Mouse (Mus musculus) small intestine, adult 2 months (tissue): Measurements from ENCODE around the gene Rapgef3. TPM values are rescaled to one million over a fixed set of nuclear protein-coding genes. Genes with fewer than 3 reads are reported as not detected.

Experiments
- H3K27ac ChIP-seq: fragments of 200-500 bp; 2 replicates; pipeline ENCODE4 v1.5.1; 2012; ENCODE audit warnings: low read depth, low read length, control low read depth, inconsistent platforms; ENCODE audit not compliant: insufficient read depth
- H3K27me3 ChIP-seq: fragments of 200-500 bp; 2 replicates; pipeline ENCODE4 v1.6.1; 2012; ENCODE audit warnings: mild to moderate bottlenecking, moderate library complexity, low read length, inconsistent platforms; ENCODE audit not compliant: control insufficient read depth, insufficient read depth
- H3K36me3 ChIP-seq: fragments of 200-500 bp; 2 replicates; pipeline ENCODE4 v1.6.1; 2012; ENCODE audit warnings: mild to moderate bottlenecking, low read length, control low read depth, inconsistent platforms; ENCODE audit not compliant: control insufficient read depth, insufficient read depth
- H3K4me1 ChIP-seq: fragments of 200-500 bp; 2 replicates; pipeline ENCODE4 v1.6.1; 2012; ENCODE audit warnings: low read length, inconsistent platforms, mixed read lengths; ENCODE audit not compliant: control insufficient read depth, insufficient read depth, insufficient read length
- H3K4me3 ChIP-seq: fragments of 200-500 bp; 2 replicates; pipeline ENCODE4 v1.5.1; 2012; ENCODE audit warnings: low read depth, mild to moderate bottlenecking, control low read depth, inconsistent platforms, low read length, moderate library complexity
- CTCF ChIP-seq: fragments of 200-500 bp; IDR thresholded peaks from 2 replicates; pipeline ENCODE4 v1.5.1; 2012; ENCODE audit warnings: low read depth, mild to moderate bottlenecking, control low read depth, inconsistent platforms, low read length, moderate library complexity, mixed read lengths; ENCODE audit not compliant: insufficient replicate concordance, insufficient read length; ENCODE audit errors: extremely low read depth
- POLR2A ChIP-seq: fragments of 200-500 bp; IDR thresholded peaks from 2 replicates; pipeline ENCODE4 v1.6.1; 2012; ENCODE audit warnings: low read depth, mild to moderate bottlenecking, control low read depth, inconsistent platforms, low read length, moderate library complexity
- WGBS: fragments of 180-500 bp; shearing (Covaris S2); methylation state at CpG from one replicate; pipeline ENCODE4 v1.1.7; 2018; 5-methylcytosine and 5-hydroxymethylcytosine counted together
- polyA plus RNA-seq: library from polyadenylated mRNA; depleted of rRNA; stranded (reverse); fragments of >200 nt; gene quantifications from 2 replicates; pipeline ENCODE4 v1.2.3, GENCODE M21; 2012

Rapgef3 gene
- polyA plus RNA-seq, 1 experiment: 17.1 TPM

DNA sequence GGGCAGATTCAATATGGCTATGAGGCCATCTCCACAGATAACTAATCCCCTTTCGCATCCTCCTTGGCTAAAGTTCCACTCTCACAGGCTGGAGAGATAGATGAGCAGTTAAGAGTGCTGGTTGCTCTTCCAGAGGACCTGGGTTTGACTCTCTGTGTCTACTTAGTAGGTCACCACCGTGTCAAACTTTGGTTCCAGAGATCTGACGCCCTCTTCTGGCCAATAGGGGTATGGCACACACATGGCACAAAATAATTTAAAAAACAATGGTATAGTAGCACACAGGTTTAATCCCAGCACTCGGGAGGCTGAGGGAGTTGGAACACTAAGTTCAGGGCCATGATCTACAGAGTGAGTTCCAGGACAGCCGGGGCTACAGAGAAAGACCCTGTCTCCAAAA lies 26.5 kb upstream of the Rapgef3 start:
- Histone ChIP-seq H3K36me3 (peaks cover 16% of the 10 kb centered on the region; the same call in 1 of the 2 replicates), H3K27ac (no peak overlapping the region), H3K4me1 (peaks cover 3% of the 10 kb centered on the region), H3K27me3 (no peaks in the 10 kb centered on the region), H3K4me3 (no peak overlapping the region)
- 77% methylated on average over 5 of the region's 5 CpGs for WGBS
- TF ChIP-seq CTCF (peak; percentile 22; the same call in 1 of the 2 replicates), POLR2A (no peak)

DNA sequence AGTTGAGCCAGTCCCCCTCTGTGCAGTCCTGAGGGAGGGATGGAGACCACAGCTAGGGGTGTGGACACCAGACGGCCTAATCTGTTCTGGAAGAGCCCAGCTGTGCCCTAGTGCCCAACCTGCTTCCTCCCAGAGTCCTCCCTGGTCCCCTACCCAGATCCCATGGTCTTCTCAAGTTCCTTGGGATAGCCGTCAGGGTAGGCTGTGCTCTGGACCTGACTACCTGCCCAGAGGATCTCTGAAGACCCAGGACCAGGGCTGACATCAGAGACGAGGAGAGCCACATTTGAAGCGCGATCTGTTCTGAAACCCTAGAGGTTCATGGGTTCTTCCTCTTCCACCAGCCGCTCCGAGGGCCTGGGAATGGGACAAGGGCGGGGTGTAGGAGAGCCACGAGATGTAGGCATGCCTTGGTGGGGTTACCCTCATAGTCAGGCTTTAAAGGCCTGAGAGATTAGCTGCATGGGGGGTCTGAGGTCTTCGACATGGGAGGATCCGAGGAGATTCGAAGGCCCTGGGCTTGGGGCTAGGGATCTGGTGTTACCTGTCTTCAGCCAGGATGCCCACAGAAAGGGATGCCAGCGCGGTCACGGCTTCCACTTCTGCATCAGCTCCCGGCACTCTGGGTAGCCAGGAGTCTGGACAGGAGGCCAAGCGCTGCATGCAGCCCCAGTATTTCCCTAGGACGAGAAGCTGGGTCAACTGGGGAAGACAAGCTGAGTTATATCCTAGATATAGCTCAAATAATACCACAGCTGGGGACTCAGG lies 25.8 kb upstream of the Rapgef3 start:
- Histone ChIP-seq H3K36me3 (peaks cover 16% of the 10 kb centered on the region; the same call in 1 of the 2 replicates), H3K27ac (no peak overlapping the region), H3K4me1 (peaks cover 6% of the 10 kb centered on the region), H3K27me3 (no peaks in the 10 kb centered on the region), H3K4me3 (no peak overlapping the region)
- TF ChIP-seq POLR2A (no peak), CTCF (no peak)
- 90% methylated on average over 18 of the region's 18 CpGs for WGBS

DNA sequence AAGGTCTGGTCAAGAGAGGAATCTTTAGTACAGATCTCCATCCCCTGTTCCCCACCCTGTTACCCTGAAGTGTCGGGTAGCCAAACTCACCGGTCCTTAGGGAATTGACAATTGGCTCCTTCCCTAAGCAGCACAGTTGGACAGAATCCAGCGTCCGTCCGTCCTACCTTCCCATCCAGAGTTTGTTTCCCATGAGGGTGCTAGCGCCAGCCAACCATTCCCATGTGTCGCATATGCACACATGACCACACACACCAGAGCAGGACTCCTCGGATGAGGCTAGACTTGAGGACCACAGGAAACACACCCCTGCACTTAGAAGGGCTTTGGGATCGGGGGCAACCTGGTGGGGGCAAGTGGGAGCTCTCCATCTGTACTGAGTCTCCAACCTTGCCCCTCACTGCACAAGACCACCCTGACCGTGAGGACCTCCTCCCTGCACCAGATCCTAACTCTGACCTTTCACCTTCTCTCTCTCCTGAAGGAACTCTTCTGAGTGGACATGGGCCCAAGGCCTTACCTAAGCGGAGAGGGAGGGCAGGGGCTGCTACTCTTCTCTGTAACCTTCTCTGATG lies 23.4 kb upstream of the Rapgef3 start:
- no peaks in the 10 kb centered on the region for H3K27me3 ChIP-seq
- H3K4me3 ChIP-seq: no peak overlapping the region
- TF ChIP-seq CTCF (no peak), POLR2A (no peak)
- 0 out of 2 replicates have a peak, but pooled peaks cover 1% of the 10 kb centered on the region for H3K36me3 ChIP-seq
- no peak overlapping the region for H3K27ac ChIP-seq
- peaks cover 11% of the 10 kb centered on the region for H3K4me1 ChIP-seq
- 82% methylated on average over 11 of the region's 11 CpGs for WGBS

DNA sequence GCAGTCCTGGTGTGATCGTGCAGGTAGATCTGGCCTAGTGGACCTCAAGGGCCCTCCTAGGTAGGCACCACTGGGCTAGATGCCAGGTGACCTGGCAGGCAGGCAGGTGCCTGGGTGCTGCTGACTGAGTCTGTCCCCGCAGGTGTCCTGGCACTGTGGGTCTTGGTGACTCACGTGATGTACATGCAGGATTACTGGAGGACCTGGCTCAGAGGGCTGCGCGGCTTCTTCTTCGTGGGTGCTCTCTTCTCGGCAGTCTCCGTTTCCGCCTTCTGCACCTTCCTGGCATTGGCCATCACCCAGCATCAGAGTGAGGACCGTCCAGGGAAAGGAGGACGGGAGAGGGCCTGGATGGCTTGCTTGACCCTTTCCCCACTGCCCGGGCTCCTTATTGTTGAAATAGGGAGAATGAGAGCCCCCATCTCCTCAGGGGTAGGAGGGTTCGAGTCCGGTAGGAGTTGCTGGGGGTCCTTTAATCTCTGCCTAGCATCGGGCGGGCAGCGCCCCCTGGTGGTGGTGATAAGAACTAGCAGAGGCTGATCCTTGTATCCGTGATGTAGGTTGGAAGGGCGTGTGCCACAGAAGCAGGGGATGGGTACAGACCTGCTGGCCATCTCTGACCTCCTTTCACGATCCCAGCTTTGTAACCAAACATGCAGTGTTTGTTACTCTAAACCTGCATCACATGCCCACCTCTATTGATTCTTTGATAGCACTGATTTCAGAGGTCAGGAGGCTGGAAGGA lies 22.2 kb upstream of the Rapgef3 start:
- Histone ChIP-seq H3K27ac (no peak overlapping the region), H3K4me3 (no peak overlapping the region), H3K36me3 (0 out of 2 replicates have a peak, but pooled peaks cover 1% of the 10 kb centered on the region), H3K4me1 (peaks cover 16% of the 10 kb centered on the region), H3K27me3 (no peaks in the 10 kb centered on the region)
- WGBS: 46% methylated on average over 20 of the region's 20 CpGs
- TF ChIP-seq CTCF (peak; percentile 88; the same call in 1 of the 2 replicates), POLR2A (no peak)

DNA sequence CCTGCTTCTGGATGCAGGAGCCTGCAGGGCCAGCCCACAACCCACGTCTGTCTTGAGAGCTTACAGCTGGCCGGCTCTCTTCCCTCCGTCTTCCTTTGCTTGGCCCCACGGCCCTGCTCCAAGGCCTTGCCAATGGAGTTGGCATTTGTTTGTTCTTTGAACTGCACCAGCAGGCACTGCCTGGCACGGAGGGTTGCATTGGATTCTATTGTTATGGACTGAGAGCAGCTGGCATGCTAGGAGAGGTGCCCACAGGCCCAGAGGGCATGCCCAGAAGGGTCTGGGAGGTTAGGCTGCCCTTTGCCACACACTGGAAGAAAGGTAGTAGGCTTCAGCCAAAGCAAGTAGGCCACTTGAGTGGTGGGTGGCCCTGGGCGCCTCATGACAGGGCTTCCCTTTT lies 21.0 kb upstream of the Rapgef3 start:
- Histone ChIP-seq H3K27me3 (no peaks in the 10 kb centered on the region), H3K4me3 (no peak overlapping the region), H3K4me1 (peaks cover 16% of the 10 kb centered on the region), H3K27ac (no peak overlapping the region), H3K36me3 (0 out of 2 replicates have a peak, but pooled peaks cover under 1% of the 10 kb centered on the region)
- no peak for TF ChIP-seq POLR2A
- no peak for TF ChIP-seq CTCF
- WGBS: 46% methylated on average over 6 of the region's 6 CpGs

DNA sequence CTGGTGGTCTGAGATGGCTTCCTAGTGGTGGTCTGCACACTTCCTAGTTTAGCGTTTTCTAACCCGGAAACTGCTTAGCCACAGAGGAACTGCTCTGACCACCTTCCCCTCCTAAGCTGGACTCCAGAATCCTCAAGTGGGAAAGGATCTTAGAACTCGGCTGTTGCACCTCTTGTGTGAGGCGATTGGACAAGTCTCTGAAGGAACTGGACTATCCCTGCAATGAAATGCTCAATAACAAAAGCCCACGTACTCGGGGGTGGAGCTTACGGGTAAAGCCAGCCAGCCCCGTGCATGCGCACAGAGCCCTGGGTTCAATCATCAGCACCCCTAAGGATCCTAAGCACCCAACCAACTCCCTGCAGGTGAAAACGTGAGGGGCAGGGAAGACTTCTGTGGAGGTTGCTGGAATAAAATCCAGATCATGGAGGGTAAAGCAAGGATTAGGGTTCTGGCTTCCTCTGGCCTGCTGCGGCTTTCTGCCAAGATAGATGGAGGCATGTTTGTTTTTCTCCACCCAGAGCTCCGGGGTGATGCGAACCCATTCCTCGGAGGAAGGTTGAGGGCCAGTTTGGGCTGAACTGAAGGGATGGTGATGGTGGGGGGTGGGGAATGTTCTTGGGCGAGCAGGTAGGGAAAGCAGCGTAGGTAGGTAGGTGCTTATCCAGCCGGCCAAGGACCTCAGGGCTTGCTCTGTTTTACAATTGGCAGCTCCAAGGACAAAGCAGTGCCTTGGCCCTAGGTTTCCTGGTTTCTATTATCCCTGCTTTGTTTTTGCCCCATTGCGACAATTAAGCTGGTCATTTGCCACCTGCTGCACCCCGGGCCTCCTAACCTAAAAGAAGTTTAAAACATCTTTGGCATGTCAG lies 20.3 kb upstream of the Rapgef3 start:
- Histone ChIP-seq H3K36me3 (no peaks in the 10 kb centered on the region), H3K4me1 (peaks cover 16% of the 10 kb centered on the region), H3K27ac (no peak overlapping the region), H3K27me3 (no peaks in the 10 kb centered on the region), H3K4me3 (no peak overlapping the region)
- WGBS: 71% methylated on average over 19 of the region's 19 CpGs
- TF ChIP-seq CTCF: no peak
- no peak for TF ChIP-seq POLR2A
